Mouse (Mus musculus) liver, postnatal 0 days (tissue): ENCODE measurements around the gene Art5.

Experiments used
- CTCF ChIP-seq: sonication (generic); IDR thresholded peaks from 2 replicates; pipeline ENCODE4 v1.5.1; 2016; ENCODE audit warnings: antibody characterized with exemption, low read depth
- EP300 ChIP-seq: IDR thresholded peaks from 2 replicates; pipeline ENCODE4 v1.6.1; 2016; ENCODE audit warnings: antibody characterized with exemption, low read depth, mild to moderate bottlenecking

GRCm38 (mm10) chr7:102109746-102110145, 457 bp upstream of the Art5 start:
- TF ChIP-seq CTCF (no peak), EP300 (no peak)
